Mouse (Mus musculus) embryonic facial prominence, embryonic 14.5 days (tissue): ENCODE results near the gene Styx. TPM values are rescaled to one million over a fixed set of nuclear protein-coding genes. Genes with fewer than 3 reads are reported as not detected.
A peak's percentile ranks its signal among the peaks of the same experiment; 100 is the strongest.

ENCODE experiments used
- ATAC-seq: fragments of 200-750 bp; cut with Nextera tagmentation; 2 replicates; pipeline ENCODE4 v1.8.0; 2017; ENCODE audit warnings: low read depth, moderate number of reproducible peaks, moderate TSS enrichment
- DNase-seq: peaks from one replicate; pipeline ENCODE4 v3.0.0-alpha.2; 2015; ENCODE audit warnings: low spot score
- H3K27ac ChIP-seq: fragments of 300-500 bp; sonication (generic); replicated peaks from 2 replicates; pipeline ENCODE4 v1.5.1; 2014; ENCODE audit warnings: low read depth, mild to moderate bottlenecking, low read length, moderate library complexity
- H3K27me3 ChIP-seq: fragments of 300-500 bp; sonication (generic); replicated peaks from 2 replicates; pipeline ENCODE4 v1.6.1; 2014; ENCODE audit warnings: low read length; ENCODE audit not compliant: control insufficient read depth, insufficient read depth
- H3K36me3 ChIP-seq: fragments of 300-500 bp; sonication (generic); 2 replicates; pipeline ENCODE4 v1.6.1; 2014; ENCODE audit warnings: low read length, mixed read lengths; ENCODE audit not compliant: control insufficient read depth, insufficient read depth
- H3K4me1 ChIP-seq: fragments of 300-500 bp; sonication (generic); 2 replicates; pipeline ENCODE4 v1.6.1; 2014; ENCODE audit warnings: antibody characterized with exemption, low read length; ENCODE audit not compliant: control insufficient read depth, insufficient read depth
- H3K4me2 ChIP-seq: fragments of 300-500 bp; sonication (generic); 2 replicates; pipeline ENCODE4 v1.6.1; 2014; ENCODE audit warnings: low read depth, mild to moderate bottlenecking, low read length, moderate library complexity, mixed read lengths
- H3K4me3 ChIP-seq: fragments of 300-500 bp; sonication (generic); 2 replicates; pipeline ENCODE4 v1.5.1; 2014; ENCODE audit warnings: low read depth, mild to moderate bottlenecking, low read length
- H3K9ac ChIP-seq: fragments of 300-500 bp; sonication (generic); 2 replicates; pipeline ENCODE4 v1.6.1; 2014; ENCODE audit warnings: low read depth, mild to moderate bottlenecking, low read length, moderate library complexity, mixed read lengths
- H3K9me3 ChIP-seq: fragments of 300-500 bp; sonication (generic); 2 replicates; pipeline ENCODE4 v1.6.1; 2016; ENCODE audit warnings: low read length; ENCODE audit not compliant: control insufficient read depth
- WGBS: fragments of 180-500 bp; shearing (Covaris S2); extraction: QIAGEN DNeasy Blood & Tissue Kit; methylation state at CpG from one replicate; pipeline ENCODE4 v1.1.7; 2014; 5-methylcytosine and 5-hydroxymethylcytosine counted together
- polyA plus RNA-seq: library from polyadenylated mRNA; unstranded; fragments of >200 nt; fragmentation: Nextera tagmentation; extraction: Ambion mirVana; gene quantifications from 2 replicates; pipeline ENCODE4 v1.2.1, GENCODE M21; 2014

Gene Styx
- polyA plus RNA-seq, 1 experiment from 2014 or later = 77.5 TPM

GRCm38 (mm10) chr14:45325471-45325870, 25.4 kb upstream of the Styx start:
- ATAC-seq (no peak), DNase-seq (peak; percentile 23)
- H3K4me3 ChIP-seq = no peak overlapping the region
- H3K36me3 ChIP-seq = no peaks in the 10 kb centered on the region
- no peaks in the 10 kb centered on the region for H3K27me3 ChIP-seq
- H3K4me1 ChIP-seq = no peaks in the 10 kb centered on the region
- H3K27ac ChIP-seq = no peak overlapping the region
- no peak overlapping the region for H3K4me2 ChIP-seq
- H3K9ac ChIP-seq = no peak overlapping the region
- H3K9me3 ChIP-seq = no peaks in the 10 kb centered on the region

GRCm38 (mm10) chr14:45328072-45328713, 22.7 kb upstream of the Styx start:
- WGBS = 82% methylated on average over 4 of the region's 4 CpGs
- Histone ChIP-seq H3K9ac (no peak overlapping the region), H3K36me3 (peaks cover 20% of the 10 kb centered on the region), H3K9me3 (no peaks in the 10 kb centered on the region), H3K4me2 (no peak overlapping the region), H3K27me3 (no peaks in the 10 kb centered on the region), H3K4me1 (no peaks in the 10 kb centered on the region; the same call in none of the 2 replicates), H3K27ac (no peak overlapping the region), H3K4me3 (no peak overlapping the region)
- DNase-seq = no peak
- no peak for ATAC-seq

GRCm38 (mm10) chr14:45329018-45329588, 21.8 kb upstream of the Styx start:
- H3K9ac ChIP-seq = no peak overlapping the region
- H3K27ac ChIP-seq = no peak overlapping the region
- no peaks in the 10 kb centered on the region for H3K9me3 ChIP-seq
- peak; percentile 3; the same call in 1 of the 2 replicates for ATAC-seq
- no peaks in the 10 kb centered on the region for H3K27me3 ChIP-seq
- WGBS = 13% methylated on average over 8 of the region's 8 CpGs
- peak overlapping the region; percentile 54 for H3K4me2 ChIP-seq
- no peaks in the 10 kb centered on the region; the same call in none of the 2 replicates for H3K4me1 ChIP-seq
- peak; percentile 33 for DNase-seq
- H3K36me3 ChIP-seq = peaks cover 23% of the 10 kb centered on the region
- peak overlapping the region; percentile 55 for H3K4me3 ChIP-seq

GRCm38 (mm10) chr14:45329589-45330181, 21.2 kb upstream of the Styx start, which contains the start of gene Psmc6:
TSS of gene Psmc6 (plus strand) at chr14:45329788.
- under 1% methylated on average over 42 of the region's 44 CpGs for WGBS
- peak; percentile 97 for ATAC-seq

GRCm38 (mm10) chr14:45364211-45365195, 13.6 kb downstream of the Styx start:
- WGBS = 72% methylated on average over 16 of the region's 16 CpGs
- no peak overlapping the region for H3K4me3 ChIP-seq
- H3K27me3 ChIP-seq = no peaks in the 10 kb centered on the region
- no peaks in the 10 kb centered on the region for H3K9me3 ChIP-seq
- no peaks in the 10 kb centered on the region for H3K4me1 ChIP-seq
- no peak overlapping the region for H3K9ac ChIP-seq
- ATAC-seq = no peak
- no peak overlapping the region for H3K4me2 ChIP-seq
- H3K36me3 ChIP-seq = peaks cover 18% of the 10 kb centered on the region
- no peak overlapping the region for H3K27ac ChIP-seq
- DNase-seq = no peak

More at GRCm38 (mm10) chr14:45329589-45330181, 21.2 kb upstream of the Styx start, which contains the start of gene Psmc6:
- Histone ChIP-seq H3K27ac (peak within 1 kb of the TSS; percentile 71), H3K4me3 (peak within 1 kb of the TSS; percentile 55), H3K9ac (peak within 1 kb of the TSS; percentile 80), H3K4me2 (peak within 1 kb of the TSS; percentile 76), H3K4me1 (no peaks in the 10 kb centered on the region; the same call in none of the 2 replicates), H3K27me3 (no peaks in the 10 kb centered on the region), H3K36me3 (peaks cover 27% of the 10 kb centered on the region), H3K9me3 (no peaks in the 10 kb centered on the region)
- DNase-seq = peak; percentile 97

- ATAC-seq = no peak
- Histone ChIP-seq H3K27ac (no peak overlapping the region), H3K9ac (no peak overlapping the region), H3K4me3 (no peak overlapping the region), H3K27me3 (no peaks in the 10 kb centered on the region), H3K4me2 (no peak overlapping the region), H3K36me3 (peaks cover 25% of the 10 kb centered on the region), H3K4me1 (no peaks in the 10 kb centered on the region), H3K9me3 (no peaks in the 10 kb centered on the region)
- 91% methylated on average over 6 of the region's 6 CpGs for WGBS
- DNase-seq = no peak
These were observed 14.3 kb downstream of the Styx start for GRCm38 (mm10) chr14:45365196-45365587.

- H3K4me3 ChIP-seq = no peak overlapping the region
- H3K9me3 ChIP-seq = no peaks in the 10 kb centered on the region
- H3K27ac ChIP-seq = no peak overlapping the region
- H3K4me1 ChIP-seq = no peaks in the 10 kb centered on the region
- H3K9ac ChIP-seq = no peak overlapping the region
- H3K4me2 ChIP-seq = no peak overlapping the region
- WGBS = 92% methylated on average over 3 of the region's 3 CpGs
- ATAC-seq = no peak
- peaks cover 29% of the 10 kb centered on the region for H3K36me3 ChIP-seq
- no peaks in the 10 kb centered on the region for H3K27me3 ChIP-seq
- no peak for DNase-seq
These were observed 27.9 kb downstream of the Styx start for GRCm38 (mm10) chr14:45378771-45379170.

- DNase-seq (peak; percentile 11), ATAC-seq (no peak)
- Histone ChIP-seq H3K27me3 (no peaks in the 10 kb centered on the region), H3K27ac (no peak overlapping the region), H3K4me3 (no peak overlapping the region), H3K4me1 (no peaks in the 10 kb centered on the region), H3K36me3 (peaks cover 29% of the 10 kb centered on the region), H3K4me2 (no peak overlapping the region), H3K9me3 (no peaks in the 10 kb centered on the region), H3K9ac (no peak overlapping the region)
- WGBS = 80% methylated on average over 6 of the region's 6 CpGs
These were observed 29.9 kb downstream of the Styx start for GRCm38 (mm10) chr14:45380756-45381155.
